Mouse (Mus musculus) heart, postnatal 0 days (tissue): Measurements from ENCODE around the gene Sfxn3. TPM values are rescaled to one million over a fixed set of nuclear protein-coding genes. Genes with fewer than 3 reads are reported as not detected.

ENCODE experiments used
- ATAC-seq: fragments of 200-750 bp; cut with Nextera tagmentation; 2 replicates; pipeline ENCODE4 v1.8.0; 2017; ENCODE audit warnings: low read depth, moderate number of reproducible peaks, moderate library complexity; ENCODE audit not compliant: insufficient read depth
- DNase-seq: peaks from one replicate; pipeline ENCODE4 v3.0.0-alpha.2; 2016; ENCODE audit warnings: low spot score
- H3K27ac ChIP-seq: fragments of 300-500 bp; sonication (generic); 2 replicates; pipeline ENCODE4 v1.5.1; 2014; ENCODE audit warnings: low read depth, mild to moderate bottlenecking
- H3K27me3 ChIP-seq: fragments of 300-500 bp; sonication (generic); 2 replicates; pipeline ENCODE4 v1.6.1; 2014; ENCODE audit warnings: low read length, mixed read lengths; ENCODE audit not compliant: control insufficient read depth, insufficient read depth
- H3K36me3 ChIP-seq: fragments of 300-500 bp; sonication (generic); replicated peaks from 2 replicates; pipeline ENCODE4 v1.6.1; 2014; ENCODE audit warnings: low read length, mixed read lengths; ENCODE audit not compliant: control insufficient read depth, insufficient read depth
- H3K4me1 ChIP-seq: fragments of 300-500 bp; sonication (generic); 2 replicates; pipeline ENCODE4 v1.6.1; 2014; ENCODE audit warnings: antibody characterized with exemption; ENCODE audit not compliant: control insufficient read depth, insufficient read depth
- H3K4me2 ChIP-seq: fragments of 300-500 bp; sonication (generic); 2 replicates; pipeline ENCODE4 v1.6.1; 2014; ENCODE audit warnings: low read depth, mild to moderate bottlenecking, low read length, moderate library complexity
- H3K4me3 ChIP-seq: fragments of 300-500 bp; sonication (generic); 2 replicates; pipeline ENCODE4 v1.5.1; 2014; ENCODE audit warnings: low read depth, low read length
- H3K9ac ChIP-seq: fragments of 300-500 bp; sonication (generic); replicated peaks from 2 replicates; pipeline ENCODE4 v1.6.1; 2014; ENCODE audit warnings: low read depth, low read length, mixed read lengths
- H3K9me3 ChIP-seq: fragments of 300-500 bp; sonication (generic); replicated peaks from 2 replicates; pipeline ENCODE4 v1.6.1; 2016; ENCODE audit warnings: low read length; ENCODE audit not compliant: control insufficient read depth
- CTCF ChIP-seq: IDR thresholded peaks from 2 replicates; pipeline ENCODE4 v1.5.1; 2016; ENCODE audit warnings: antibody characterized with exemption, control low read depth, low read depth
- EP300 ChIP-seq: IDR thresholded peaks from 2 replicates; pipeline ENCODE4 v1.6.1; 2016; ENCODE audit warnings: antibody characterized with exemption, low read depth
- WGBS: fragments of 180-500 bp; shearing (Covaris S2); extraction: QIAGEN DNeasy Blood & Tissue Kit; methylation state at CpG from one replicate; pipeline ENCODE4 v1.1.7; 2014; 5-methylcytosine and 5-hydroxymethylcytosine counted together
- polyA plus RNA-seq: library from polyadenylated mRNA; unstranded; fragments of >200 nt; fragmentation: Nextera tagmentation; extraction: Ambion mirVana; gene quantifications from 2 replicates; pipeline ENCODE4 v1.2.1, GENCODE M21; 2015
- total RNA-seq: library from RNA; depleted of rRNA; stranded (reverse); fragments of >200 nt; gene quantifications from 2 replicates; pipeline ENCODE4 v1.2.3, GENCODE M21; 2014; ENCODE audit warnings: low replicate concordance

Gene Sfxn3
- total and polyA plus RNA-seq, 2 experiments from 2014 or later, result 12.4 to 12.8 TPM

DNA sequence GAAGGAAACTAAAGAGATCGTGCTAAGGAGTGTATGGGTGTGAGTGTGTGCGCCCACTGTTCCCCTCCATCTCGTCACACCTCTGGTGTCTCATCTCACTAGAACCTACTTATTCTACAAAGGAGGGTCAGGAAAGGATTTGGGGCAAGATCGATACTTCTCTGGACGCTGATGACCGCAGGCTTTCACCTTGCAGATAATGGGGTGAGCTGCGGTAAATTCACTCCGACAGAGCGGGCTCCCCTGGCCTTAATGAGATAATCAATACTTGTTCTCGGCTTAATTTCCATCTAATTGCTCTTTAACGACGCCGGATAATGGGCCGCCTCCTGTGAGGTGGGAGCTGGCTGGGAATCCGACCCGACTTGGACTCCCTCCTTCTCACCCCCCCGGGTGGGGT, 19.9 kb downstream of the Sfxn3 start:
- Histone ChIP-seq H3K4me2 (no peak overlapping the region), H3K27me3 (peaks cover 42% of the 10 kb centered on the region), H3K4me3 (no peak overlapping the region), H3K9me3 (no peaks in the 10 kb centered on the region), H3K9ac (no peak overlapping the region), H3K36me3 (no peaks in the 10 kb centered on the region), H3K27ac (no peak overlapping the region), H3K4me1 (no peaks in the 10 kb centered on the region)
- ATAC-seq (no peak), DNase-seq (no peak)
- WGBS, result 37% methylated on average over 17 of the region's 17 CpGs
- TF ChIP-seq CTCF, result no peak
- TF ChIP-seq EP300, result no peak

DNA sequence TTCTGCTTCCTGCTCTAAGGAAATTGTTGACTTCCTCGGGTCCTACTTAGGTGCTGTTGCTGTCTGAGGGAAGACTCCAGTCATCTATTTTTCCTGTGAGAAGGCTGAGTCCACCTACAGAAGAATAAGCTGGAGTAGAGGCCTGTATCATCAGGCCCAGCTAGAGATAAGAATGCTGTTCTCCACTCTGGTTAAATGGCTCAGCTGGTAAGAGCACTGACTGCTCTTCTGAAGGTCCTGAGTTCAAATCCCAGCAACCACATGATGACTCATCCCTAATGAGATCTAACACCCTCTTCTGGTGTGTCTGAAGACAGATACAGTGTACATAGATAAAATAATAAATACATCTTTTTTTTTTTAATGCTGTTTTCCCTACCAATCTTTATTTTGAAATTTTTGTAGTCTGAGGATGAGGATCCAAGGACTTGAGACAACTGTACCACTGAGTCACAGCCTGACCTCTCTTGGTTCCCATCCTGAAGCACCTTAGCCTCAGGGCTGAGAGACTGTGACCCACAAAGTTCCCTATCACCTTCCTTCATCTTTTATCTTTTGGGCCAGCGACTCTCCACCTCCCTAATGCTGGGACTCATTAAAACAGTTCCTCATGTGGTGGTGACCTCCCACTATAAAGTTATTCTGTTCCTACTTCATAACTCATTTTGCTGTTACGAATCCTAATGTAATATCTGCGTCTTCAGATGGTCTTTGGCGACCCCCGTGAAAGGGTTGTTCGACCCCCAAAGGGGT, 20.6 kb downstream of the Sfxn3 start:
- Histone ChIP-seq H3K4me1 (no peaks in the 10 kb centered on the region), H3K27me3 (peaks cover 42% of the 10 kb centered on the region), H3K4me2 (no peak overlapping the region), H3K4me3 (no peak overlapping the region), H3K9me3 (no peaks in the 10 kb centered on the region), H3K27ac (no peak overlapping the region), H3K9ac (no peak overlapping the region), H3K36me3 (no peaks in the 10 kb centered on the region)
- TF ChIP-seq EP300 (no peak), CTCF (no peak)
- DNase-seq (no peak), ATAC-seq (no peak)
- WGBS, result 76% methylated on average over 7 of the region's 7 CpGs

DNA sequence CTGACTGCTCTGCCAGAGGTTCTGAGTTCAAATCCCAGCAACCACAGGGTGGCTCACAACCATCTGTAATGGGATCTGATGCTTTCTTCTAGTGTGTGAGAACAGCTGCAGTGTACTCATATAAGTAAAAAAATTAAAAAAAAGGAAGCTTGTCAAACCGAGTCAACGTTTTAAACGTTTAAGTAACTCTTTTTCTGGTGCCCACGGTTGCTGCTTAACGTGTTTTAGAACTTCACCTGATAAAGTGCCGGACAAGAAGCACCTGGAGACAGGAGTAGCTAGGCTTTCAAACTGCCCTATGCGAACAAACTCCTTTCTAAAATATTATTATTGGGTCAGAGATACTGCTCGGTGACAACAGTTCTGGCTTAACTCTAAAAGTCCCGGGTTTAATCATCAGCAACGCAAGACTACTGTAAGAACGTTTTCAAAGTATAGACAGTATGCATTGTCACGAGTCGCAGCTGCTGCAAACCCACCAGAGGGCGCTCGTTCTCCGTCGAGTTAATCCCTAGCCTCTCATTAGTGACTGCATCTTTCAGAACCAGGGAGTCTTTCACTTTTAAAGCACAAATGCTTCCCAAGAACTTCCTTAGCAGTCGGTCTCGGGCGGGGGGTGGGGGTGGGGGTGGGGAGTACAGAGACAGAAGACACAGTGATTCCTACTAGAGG, 26.7 kb downstream of the Sfxn3 start:
- peaks cover 17% of the 10 kb centered on the region; the same call in 1 of the 2 replicates for H3K4me1 ChIP-seq
- H3K27ac ChIP-seq, result peak overlapping the region; percentile 99
- peak overlapping the region; percentile 93 for H3K9ac ChIP-seq
- TF ChIP-seq EP300, result no peak
- peak; percentile 78 for TF ChIP-seq CTCF
- H3K27me3 ChIP-seq, result peaks cover 26% of the 10 kb centered on the region
- ATAC-seq, result peak; percentile 42; the same call in 1 of the 2 replicates
- H3K4me2 ChIP-seq, result peak overlapping the region; percentile 100
- H3K4me3 ChIP-seq, result peak overlapping the region; percentile 77
- DNase-seq, result peak; percentile 83
- no peaks in the 10 kb centered on the region for H3K9me3 ChIP-seq
- WGBS, result 5% methylated on average over 20 of the region's 20 CpGs
- H3K36me3 ChIP-seq, result no peaks in the 10 kb centered on the region

GRCm38 (mm10) chr19:45074580-45075322, 27.4 kb downstream of the Sfxn3 start, which contains the start of gene Kazald1:
Kazald1 (plus strand) TSS chr19:45075241.
- H3K27ac ChIP-seq, result peak within 1 kb of the TSS; percentile 99
- under 1% methylated on average over 45 of the region's 45 CpGs for WGBS
- ATAC-seq (peak; percentile 86), DNase-seq (peak; percentile 96)
- H3K9ac ChIP-seq, result peak within 1 kb of the TSS; percentile 93
- no peaks in the 10 kb centered on the region for H3K9me3 ChIP-seq
- peaks cover 27% of the 10 kb centered on the region for H3K27me3 ChIP-seq
- H3K4me3 ChIP-seq, result peak within 1 kb of the TSS; percentile 77
- no peaks in the 10 kb centered on the region for H3K36me3 ChIP-seq
- peaks cover 17% of the 10 kb centered on the region for H3K4me1 ChIP-seq
- no peak for TF ChIP-seq CTCF
- peak; percentile 95 for TF ChIP-seq EP300
- peak within 1 kb of the TSS; percentile 100 for H3K4me2 ChIP-seq

GRCm38 (mm10) chr19:45075323-45076035, 28.2 kb downstream of the Sfxn3 start:
- peak overlapping the region; percentile 99 for H3K27ac ChIP-seq
- H3K27me3 ChIP-seq, result peaks cover 27% of the 10 kb centered on the region
- 1% methylated on average over 32 of the region's 32 CpGs for WGBS
- peak overlapping the region; percentile 77 for H3K4me3 ChIP-seq
- no peaks in the 10 kb centered on the region for H3K9me3 ChIP-seq
- peaks cover 25% of the 10 kb centered on the region for H3K4me1 ChIP-seq
- no peak for DNase-seq
- H3K4me2 ChIP-seq, result peak overlapping the region; percentile 100
- ATAC-seq, result peak; percentile 40
- TF ChIP-seq EP300, result no peak
- no peak for TF ChIP-seq CTCF
- no peaks in the 10 kb centered on the region for H3K36me3 ChIP-seq
- H3K9ac ChIP-seq, result peak overlapping the region; percentile 93
